Mouse (Mus musculus) stomach, postnatal 0 days (tissue): ENCODE measurements at regions not wholly inside any gene's neighbourhood (a gene's known extent, or its start where the extent isn't known, plus 50 kb on each side); places are given as distances from the start of the nearest gene placed in this dataset.

Experiments used
- ATAC-seq: fragments of 200-750 bp; cut with Nextera tagmentation; 2 replicates; pipeline ENCODE4 v1.8.0; 2017; ENCODE audit not compliant: low FRiP score, low TSS enrichment
- DNase-seq: peaks from one replicate; pipeline ENCODE4 v3.0.0-alpha.2; 2016; ENCODE audit warnings: low spot score
- H3K27ac ChIP-seq: fragments of 300-500 bp; sonication (generic); replicated peaks from 2 replicates; pipeline ENCODE4 v1.5.1; 2014; ENCODE audit warnings: mild to moderate bottlenecking, control low read depth
- H3K27me3 ChIP-seq: fragments of 300-500 bp; sonication (generic); 2 replicates; pipeline ENCODE4 v1.6.1; 2014; ENCODE audit warnings: low read length; ENCODE audit not compliant: control insufficient read depth, insufficient read depth
- H3K36me3 ChIP-seq: fragments of 300-500 bp; sonication (generic); 2 replicates; pipeline ENCODE4 v1.6.1; 2014; ENCODE audit warnings: low read length, mixed read lengths; ENCODE audit not compliant: control insufficient read depth, insufficient read depth
- H3K4me1 ChIP-seq: fragments of 300-500 bp; sonication (generic); replicated peaks from 2 replicates; pipeline ENCODE4 v1.6.1; 2014; ENCODE audit warnings: antibody characterized with exemption; ENCODE audit not compliant: control insufficient read depth, insufficient read depth
- H3K4me2 ChIP-seq: fragments of 300-500 bp; sonication (generic); replicated peaks from 2 replicates; pipeline ENCODE4 v1.6.1; 2014; ENCODE audit warnings: low read depth, mild to moderate bottlenecking, control low read depth, moderate library complexity
- H3K4me3 ChIP-seq: fragments of 300-500 bp; sonication (generic); 2 replicates; pipeline ENCODE4 v1.5.1; 2014; ENCODE audit warnings: low read depth, low read length, control low read depth
- H3K9ac ChIP-seq: fragments of 300-500 bp; sonication (generic); 2 replicates; pipeline ENCODE4 v1.6.1; 2014; ENCODE audit warnings: mild to moderate bottlenecking, low read length, control low read depth, mixed read lengths
- H3K9me3 ChIP-seq: fragments of 300-500 bp; sonication (generic); 2 replicates; pipeline ENCODE4 v1.6.1; 2016; ENCODE audit warnings: low read length; ENCODE audit not compliant: control insufficient read depth
- CTCF ChIP-seq: IDR thresholded peaks from 2 replicates; pipeline ENCODE4 v1.5.1; 2016; ENCODE audit warnings: antibody characterized with exemption, low read depth, mild to moderate bottlenecking, moderate library complexity
- EP300 ChIP-seq: optimal IDR thresholded peaks from 2 replicates; pipeline ENCODE3; 2016; ENCODE audit warnings: antibody characterized with exemption
- WGBS: fragments of 180-500 bp; shearing (Covaris S2); extraction: QIAGEN DNeasy Blood & Tissue Kit; methylation state at CpG from one replicate; pipeline ENCODE4 v1.1.7; 2014; 5-methylcytosine and 5-hydroxymethylcytosine counted together

DNA sequence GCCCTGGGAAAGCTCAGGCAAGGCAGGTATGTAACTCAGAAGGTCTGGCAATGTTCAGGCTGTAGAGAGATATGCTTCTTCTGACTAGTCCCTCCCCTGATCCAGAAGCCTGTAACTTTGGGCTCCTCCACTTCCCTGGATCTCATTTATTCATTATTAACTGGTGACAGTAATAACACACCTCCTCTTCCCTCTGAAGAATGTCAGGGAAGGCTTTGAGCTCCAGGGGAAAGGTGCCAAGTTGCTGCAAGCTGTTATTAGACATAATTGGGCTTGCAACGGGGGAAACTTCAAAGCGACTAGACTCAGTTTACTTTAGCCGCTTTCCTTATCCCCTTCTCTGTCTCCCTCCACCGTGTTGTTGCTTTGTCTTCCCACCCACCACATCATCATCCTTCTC is 75.6 kb upstream of the Tmprss2 start:
- WGBS, result 53% methylated on average over 4 of the region's 4 CpGs
- Histone ChIP-seq H3K9me3 (no peaks in the 10 kb centered on the region), H3K4me3 (no peak overlapping the region), H3K36me3 (no peaks in the 10 kb centered on the region), H3K4me2 (no peak overlapping the region), H3K27ac (peak overlapping the region; percentile 69), H3K27me3 (no peaks in the 10 kb centered on the region), H3K9ac (no peak overlapping the region), H3K4me1 (0 out of 2 replicates have a peak, but pooled peaks cover 3% of the 10 kb centered on the region)
- DNase-seq (no peak), ATAC-seq (no peak)
- TF ChIP-seq CTCF (no peak), EP300 (no peak)

GRCm38 (mm10) chr16:97685603-97686285 is 74.7 kb upstream of the Tmprss2 start:
- no peaks in the 10 kb centered on the region for H3K9me3 ChIP-seq
- TF ChIP-seq CTCF, result no peak
- peak; percentile 60 for TF ChIP-seq EP300
- WGBS, result 47% methylated on average over 1 of the region's 1 CpGs
- no peak overlapping the region for H3K4me3 ChIP-seq
- ATAC-seq (peak; percentile 91), DNase-seq (peak; percentile 81)
- no peaks in the 10 kb centered on the region for H3K27me3 ChIP-seq
- H3K36me3 ChIP-seq, result no peaks in the 10 kb centered on the region
- H3K4me2 ChIP-seq, result no peak overlapping the region
- peak overlapping the region; percentile 69 for H3K27ac ChIP-seq
- H3K9ac ChIP-seq, result no peak overlapping the region
- H3K4me1 ChIP-seq, result 0 out of 2 replicates have a peak, but pooled peaks cover 3% of the 10 kb centered on the region

- TF ChIP-seq EP300, result no peak
- no peak for TF ChIP-seq CTCF
- Histone ChIP-seq H3K4me1 (0 out of 2 replicates have a peak, but pooled peaks cover 3% of the 10 kb centered on the region), H3K27me3 (no peaks in the 10 kb centered on the region), H3K4me3 (no peak overlapping the region), H3K4me2 (no peak overlapping the region), H3K9ac (no peak overlapping the region), H3K36me3 (no peaks in the 10 kb centered on the region), H3K9me3 (no peaks in the 10 kb centered on the region), H3K27ac (peak overlapping the region; percentile 75)
- 52% methylated on average over 6 of the region's 6 CpGs for WGBS
- ATAC-seq (peak; percentile 83), DNase-seq (peak; percentile 66)
Measured at GRCm38 (mm10) chr16:97681191-97681590, 70.2 kb upstream of the Tmprss2 start.

GRCm38 (mm10) chr16:97679820-97680219 is 68.8 kb upstream of the Tmprss2 start:
- TF ChIP-seq CTCF, result no peak
- TF ChIP-seq EP300, result no peak
- Histone ChIP-seq H3K27ac (peak overlapping the region; percentile 61), H3K36me3 (no peaks in the 10 kb centered on the region), H3K4me2 (no peak overlapping the region), H3K4me1 (no peaks in the 10 kb centered on the region), H3K9me3 (no peaks in the 10 kb centered on the region), H3K27me3 (no peaks in the 10 kb centered on the region), H3K4me3 (no peak overlapping the region), H3K9ac (no peak overlapping the region)
- 76% methylated on average over 1 of the region's 1 CpGs for WGBS
- ATAC-seq, result no peak
- no peak for DNase-seq

DNA sequence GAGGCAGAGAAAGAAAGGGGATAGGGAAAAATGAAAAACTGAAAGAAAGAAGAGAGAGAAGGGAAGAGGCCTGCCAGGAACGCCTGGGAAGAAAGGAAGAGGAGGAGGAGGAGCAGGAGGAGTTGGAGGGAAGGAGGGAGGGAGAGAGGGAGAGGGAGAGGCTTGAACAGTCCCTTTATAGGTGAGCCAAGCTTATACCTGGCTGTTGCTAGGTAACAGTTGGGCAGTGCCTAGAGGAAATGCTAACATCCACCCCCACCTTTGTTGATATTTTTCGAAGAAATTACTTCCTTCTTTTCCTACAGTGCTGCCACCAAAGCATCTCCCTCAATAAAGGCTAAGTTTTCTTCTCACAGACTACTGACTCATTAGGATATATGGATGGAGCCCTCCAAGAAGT is 68.3 kb upstream of the Tmprss2 start:
- peak overlapping the region; percentile 61 for H3K27ac ChIP-seq
- no peak overlapping the region for H3K9ac ChIP-seq
- H3K4me1 ChIP-seq, result no peaks in the 10 kb centered on the region
- no peak for TF ChIP-seq CTCF
- TF ChIP-seq EP300, result no peak
- no peak overlapping the region for H3K4me3 ChIP-seq
- H3K4me2 ChIP-seq, result no peak overlapping the region
- no peaks in the 10 kb centered on the region for H3K9me3 ChIP-seq
- no peaks in the 10 kb centered on the region for H3K36me3 ChIP-seq
- no peaks in the 10 kb centered on the region for H3K27me3 ChIP-seq
- WGBS, result 31% methylated on average over 2 of the region's 2 CpGs
- DNase-seq, result peak; percentile 30
- ATAC-seq, result peak; percentile 75

GRCm38 (mm10) chr16:97677621-97678020 is 66.6 kb upstream of the Tmprss2 start:
- Histone ChIP-seq H3K9me3 (no peaks in the 10 kb centered on the region), H3K27me3 (no peaks in the 10 kb centered on the region), H3K27ac (no peak overlapping the region), H3K36me3 (no peaks in the 10 kb centered on the region), H3K4me2 (no peak overlapping the region), H3K4me1 (no peaks in the 10 kb centered on the region), H3K9ac (no peak overlapping the region), H3K4me3 (no peak overlapping the region)
- ATAC-seq (no peak), DNase-seq (no peak)
- 67% methylated on average over 2 of the region's 2 CpGs for WGBS
- no peak for TF ChIP-seq CTCF
- TF ChIP-seq EP300, result no peak
